Mouse (Mus musculus) erythroblast, adult 5-6 weeks (primary cell): ENCODE measurements around the gene Dcbld2. TPM values are rescaled to one million over a fixed set of nuclear protein-coding genes. Genes with fewer than 3 reads are reported as not detected.
"Not testable (repeated sequence)": the region's sequence is repeated elsewhere in the genome, so short reads cannot be mapped to it uniquely, and the experiment has no call there.

Source experiments
- ATAC-seq: replicated peaks from 2 replicates; pipeline ENCODE4 v1.8.0; 2016; ENCODE audit warnings: moderate number of reproducible peaks, mild to moderate bottlenecking, moderate TSS enrichment, inconsistent platforms; ENCODE audit not compliant: poor library complexity, low FRiP score, severe bottlenecking
- total RNA-seq, 2 experiments: library from RNA; stranded (forward) in 1 of 2; stranded (reverse) in 1 of 2; fragments of 150-400 nt in 1 of 2; fragments of 200-764, 138-1000 nt in 1 of 2; gene quantifications; 2 replicates each; pipeline versions ENCODE4 v1.2.3 to v1.2.4; 2015 to 2017; ENCODE audit warnings: low replicate concordance in 2 of 2

The Dcbld2 gene
- total RNA-seq, 2 experiments from 2014 or later, result 0.17 to 6.3 TPM

GRCm38 (mm10) chr16:58446281-58447259 lies 38.3 kb downstream of the Dcbld2 start:
- ATAC-seq, result no peak

DNA sequence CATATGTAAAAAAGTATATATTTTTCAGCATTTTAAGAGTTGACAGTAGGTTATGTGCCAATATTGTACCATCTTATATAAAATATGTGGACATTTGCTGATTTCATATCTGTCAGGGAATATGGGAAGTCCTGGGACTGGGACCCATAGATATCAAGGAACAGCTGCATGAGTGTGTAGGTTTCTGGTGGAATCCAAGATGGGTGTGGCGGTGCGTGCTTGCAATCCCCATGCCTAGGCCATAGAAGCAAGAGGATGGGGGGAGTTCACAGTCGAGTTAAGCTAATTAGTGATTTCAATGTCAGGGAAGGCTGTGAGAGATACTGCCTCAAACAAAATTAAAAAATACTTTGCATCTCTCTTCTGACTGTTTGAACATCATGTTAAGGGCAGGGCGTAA lies 40.8 kb downstream of the Dcbld2 start:
- no peak for ATAC-seq

DNA sequence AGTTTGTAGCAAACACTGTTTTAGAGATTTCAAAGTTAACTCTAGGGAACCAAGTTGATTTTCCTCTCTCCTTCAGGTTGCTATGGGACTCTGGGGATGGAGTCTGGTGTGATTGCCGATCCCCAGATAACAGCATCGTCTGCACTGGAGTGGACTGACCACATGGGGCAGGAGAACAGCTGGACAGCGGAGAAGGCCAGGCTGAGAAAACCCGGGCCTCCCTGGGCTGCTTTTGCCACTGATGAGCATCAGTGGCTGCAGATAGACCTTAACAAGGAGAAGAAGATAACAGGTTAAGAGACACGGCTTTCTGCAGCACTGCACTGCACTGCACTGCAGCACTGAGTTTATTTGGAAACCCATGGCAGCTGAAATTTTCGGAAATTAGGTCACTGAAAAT lies 42.4 kb downstream of the Dcbld2 start:
- ATAC-seq, result no peak

GRCm38 (mm10) chr16:58451647-58452046 lies 43.4 kb downstream of the Dcbld2 start:
- no peak for ATAC-seq

DNA sequence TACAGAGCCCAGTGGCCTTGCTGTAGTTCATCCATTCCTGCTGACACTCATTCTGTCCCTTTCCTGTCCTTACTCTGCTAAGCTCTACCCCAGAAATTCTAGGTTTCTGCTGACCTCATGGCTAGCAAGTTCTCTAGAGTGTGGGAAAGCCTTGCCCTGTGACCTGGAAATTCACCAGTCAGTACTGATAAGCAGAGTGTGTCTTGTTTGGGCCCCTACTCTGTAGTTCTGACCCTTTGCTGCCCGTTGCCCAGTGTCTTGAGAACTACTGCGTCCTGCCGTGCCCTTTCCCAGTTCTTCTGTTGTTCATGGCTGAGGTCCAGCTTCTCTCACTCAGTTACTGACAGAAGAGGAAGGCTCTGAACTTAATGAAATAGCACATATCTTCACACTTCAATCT lies 44.9 kb downstream of the Dcbld2 start:
- no peak for ATAC-seq

GRCm38 (mm10) chr16:58453820-58454219 lies 45.6 kb downstream of the Dcbld2 start:
- ATAC-seq, result no peak

- peak; percentile 93 for ATAC-seq
These were observed 46.4 kb downstream of the Dcbld2 start for GRCm38 (mm10) chr16:58454617-58455016.

GRCm38 (mm10) chr16:58455118-58455517 lies 46.9 kb downstream of the Dcbld2 start:
- ATAC-seq, result 0 out of 2 replicates have a peak, but pooled peaks have one; percentile 51

- ATAC-seq, result no peak
These were observed 48.2 kb downstream of the Dcbld2 start for GRCm38 (mm10) chr16:58456445-58456844.

DNA sequence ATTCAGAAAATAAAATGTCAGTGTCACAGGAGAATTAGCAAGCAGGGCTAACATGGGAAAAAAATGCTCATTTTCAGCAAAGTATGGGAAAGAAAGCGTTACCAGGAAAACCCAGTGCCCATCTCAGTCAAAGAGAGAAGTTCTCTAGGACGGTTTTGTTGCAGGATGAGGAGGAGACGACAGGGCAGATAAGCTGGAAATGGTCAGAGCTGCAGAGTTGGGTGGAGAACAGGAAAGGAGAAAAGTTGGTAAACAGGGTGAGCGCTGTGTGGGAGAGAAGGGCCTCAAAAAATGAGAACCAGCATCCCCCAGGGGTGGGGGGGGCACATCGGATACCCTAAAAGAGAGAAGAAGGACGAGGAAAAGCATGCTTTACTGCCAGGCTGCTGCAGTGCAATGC lies 48.7 kb downstream of the Dcbld2 start:
- ATAC-seq, result no peak

DNA sequence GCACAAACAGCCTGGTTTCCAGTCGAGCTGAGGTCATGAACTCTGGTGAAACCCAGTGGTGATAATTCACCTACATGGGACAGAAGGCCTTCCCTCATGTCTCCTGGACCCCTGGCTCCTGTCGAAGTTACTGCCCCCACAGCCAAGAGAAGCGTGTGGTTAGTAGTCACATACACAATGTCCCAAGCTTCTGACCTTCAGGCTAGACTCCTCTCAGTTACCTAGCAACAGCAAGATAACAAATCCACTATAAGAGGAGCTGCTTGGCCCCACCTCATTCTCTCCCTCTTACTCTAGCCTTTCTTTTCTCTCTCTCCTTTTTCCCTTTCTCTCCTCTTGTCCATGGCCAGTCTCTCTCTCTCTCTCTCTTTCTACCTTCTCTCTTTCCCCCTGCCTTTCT lies 51.7 kb downstream of the Dcbld2 start:
- ATAC-seq, result not testable (repeated sequence)

- no peak for ATAC-seq
These were observed 52.1 kb downstream of the Dcbld2 start for GRCm38 (mm10) chr16:58460386-58460785.

GRCm38 (mm10) chr16:58461856-58462518 lies 53.7 kb downstream of the Dcbld2 start:
- no peak for ATAC-seq

DNA sequence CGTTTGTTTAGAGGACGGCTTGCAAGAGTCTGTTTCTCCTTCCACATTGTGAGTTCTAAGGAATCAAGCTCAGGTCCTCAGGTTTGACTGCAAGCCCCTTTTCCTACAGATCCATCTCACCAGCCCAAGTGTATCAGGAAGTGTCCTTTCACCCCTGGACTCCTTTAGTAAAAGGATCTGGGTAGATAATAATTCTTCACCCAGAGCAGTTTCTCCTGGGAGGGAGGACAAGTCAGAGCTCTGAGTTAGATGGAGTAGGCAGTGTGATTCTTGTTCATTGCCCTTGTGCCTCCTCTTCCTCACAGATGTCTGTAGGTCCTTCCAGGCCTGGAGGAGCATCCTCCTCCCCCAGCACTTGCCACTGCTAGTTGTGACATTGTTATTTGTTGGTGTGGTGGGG lies 54.3 kb downstream of the Dcbld2 start:
- 0 out of 2 replicates have a peak, but pooled peaks have one; percentile 23 for ATAC-seq

DNA sequence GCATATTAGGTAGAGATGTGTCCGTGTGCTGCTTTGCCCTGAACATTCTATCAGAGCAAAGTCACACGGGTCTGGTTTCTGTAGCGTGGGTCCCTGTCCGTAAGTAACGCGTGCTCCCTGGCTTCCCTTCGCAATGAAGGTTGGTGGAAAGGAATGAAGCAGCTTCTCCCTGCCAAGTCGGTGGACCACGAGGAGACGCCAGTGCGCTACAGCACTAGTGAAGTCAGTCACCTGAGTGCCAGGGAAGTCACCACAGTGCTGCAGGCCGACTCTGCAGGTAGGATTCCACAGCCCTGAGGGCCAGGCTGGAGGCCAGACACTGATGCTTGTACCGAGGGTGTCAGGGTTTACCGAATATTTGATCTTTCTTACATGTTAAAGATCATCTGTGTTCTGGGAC lies 55.8 kb downstream of the Dcbld2 start:
- ATAC-seq, result no peak

GRCm38 (mm10) chr16:58465412-58465811 lies 57.2 kb downstream of the Dcbld2 start:
- ATAC-seq, result no peak

DNA sequence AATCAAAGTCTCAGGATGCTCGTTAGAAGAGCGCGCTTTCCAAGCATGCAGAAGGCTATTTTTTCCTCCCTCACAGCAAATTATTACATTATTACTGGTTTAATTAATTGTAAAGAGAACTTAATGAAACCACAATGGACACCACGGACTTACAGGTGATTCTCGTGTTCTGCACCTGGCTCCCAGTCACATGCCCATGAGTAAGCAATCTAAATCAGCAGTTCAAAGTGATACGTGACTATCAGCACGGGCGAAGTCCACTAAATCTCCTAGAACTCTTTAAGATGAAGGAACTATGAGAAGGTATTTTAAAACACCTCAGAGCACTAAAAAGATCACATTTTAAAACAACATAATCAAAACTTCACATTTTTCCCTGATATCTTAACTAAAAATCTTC lies 61.8 kb downstream of the Dcbld2 start:
- ATAC-seq, result no peak

DNA sequence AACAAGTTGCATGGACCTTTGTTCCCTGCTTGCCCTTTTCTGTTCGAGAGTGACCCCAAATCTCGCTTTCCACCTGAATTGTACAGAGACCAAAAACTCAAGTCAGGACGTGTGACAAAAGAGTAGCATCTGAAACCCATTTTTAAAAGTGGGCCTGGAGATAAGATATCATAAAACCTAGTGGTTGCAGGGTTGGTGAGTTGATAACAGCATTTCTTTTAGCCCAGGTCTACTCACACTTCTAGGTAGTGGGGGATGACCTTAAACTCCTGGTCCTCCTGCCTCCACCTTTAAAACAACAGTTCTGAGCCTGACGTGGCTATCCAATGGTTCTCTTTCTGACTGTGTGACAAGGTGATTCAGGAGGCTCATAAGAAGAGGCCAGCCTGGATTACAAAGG lies 62.6 kb downstream of the Dcbld2 start:
- ATAC-seq, result no peak

- ATAC-seq, result no peak
These were observed 66.6 kb downstream of the Dcbld2 start for GRCm38 (mm10) chr16:58474875-58475274.

GRCm38 (mm10) chr16:58475544-58476154 lies 67.4 kb downstream of the Dcbld2 start:
- no peak for ATAC-seq

DNA sequence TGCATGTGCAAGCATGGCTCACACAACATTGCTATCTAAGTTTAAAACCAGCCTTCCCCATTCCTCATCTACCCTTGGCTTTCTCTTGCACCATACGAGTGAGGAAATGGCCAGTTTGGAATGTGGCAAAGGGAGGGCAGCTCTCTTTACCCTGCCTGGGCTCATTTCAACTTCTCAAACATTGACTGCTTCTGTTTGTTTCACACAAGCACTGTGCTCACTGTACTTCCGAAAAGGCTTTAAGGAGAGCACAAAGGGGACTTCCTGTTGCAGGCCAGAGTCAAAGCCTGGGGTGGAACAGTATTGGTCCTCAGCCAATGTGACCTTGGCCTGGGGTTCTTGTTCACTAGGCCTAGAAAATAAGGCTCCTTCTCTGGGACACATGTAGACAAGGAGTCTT lies 68.1 kb downstream of the Dcbld2 start:
- no peak for ATAC-seq
